Mouse (Mus musculus): ENCODE data around the gene Ppp1r3d. TPM values are rescaled to one million over a fixed set of nuclear protein-coding genes. Genes with fewer than 3 reads are reported as not detected.

The Ppp1r3d gene
- polyA plus RNA-seq, 1 experiment from 2014 or later: 0.92 TPM

GRCm38 (mm10) chr2:178422186-178422585 is 7.9 kb upstream of the Ppp1r3d start:
- Histone ChIP-seq H3K36me3 (ENCODE audit: control insufficient read depth, insufficient read depth) (no peaks in the 10 kb centered on the region), H3K9me3 (replicated peaks; ENCODE audit: control insufficient read depth, low read length) (no peaks in the 10 kb centered on the region), H3K4me1 (ENCODE audit: control insufficient read depth, low read depth, low read length) (no peaks in the 10 kb centered on the region), H3K27me3 (ENCODE audit: control insufficient read depth, insufficient read depth, low read depth, low read length) (no peaks in the 10 kb centered on the region), H3K27ac (ENCODE audit: low read length) (no peak overlapping the region), H3K9ac (ENCODE audit: low read depth, low read length) (no peak overlapping the region), H3K4me2 (ENCODE audit: low read depth, low read length) (no peak overlapping the region), H3K4me3 (ENCODE audit: low read depth, low read length) (no peak overlapping the region)
- WGBS (ENCODE audit: insufficient replicate concordance): 38% methylated on average over 2 of the region's 3 CpGs
- ATAC-seq (ENCODE audit: low read depth): no peak

GRCm38 (mm10) chr2:178421603-178422002 is 7.3 kb upstream of the Ppp1r3d start:
- Histone ChIP-seq H3K9ac (ENCODE audit: low read depth, low read length) (no peak overlapping the region), H3K9me3 (replicated peaks; ENCODE audit: control insufficient read depth, low read length) (no peaks in the 10 kb centered on the region), H3K27me3 (ENCODE audit: control insufficient read depth, insufficient read depth, low read depth, low read length) (no peaks in the 10 kb centered on the region), H3K27ac (ENCODE audit: low read length) (no peak overlapping the region), H3K36me3 (ENCODE audit: control insufficient read depth, insufficient read depth) (no peaks in the 10 kb centered on the region), H3K4me3 (ENCODE audit: low read depth, low read length) (no peak overlapping the region), H3K4me2 (ENCODE audit: low read depth, low read length) (no peak overlapping the region), H3K4me1 (ENCODE audit: control insufficient read depth, low read depth, low read length) (no peaks in the 10 kb centered on the region)
- 53% methylated on average over 6 of the region's 6 CpGs for WGBS (ENCODE audit: insufficient replicate concordance)
- no peak for ATAC-seq (ENCODE audit: low read depth)

GRCm38 (mm10) chr2:178420576-178420975 is 6.3 kb upstream of the Ppp1r3d start:
- H3K4me2 ChIP-seq (ENCODE audit: low read depth, low read length): no peak overlapping the region
- H3K27me3 ChIP-seq (ENCODE audit: control insufficient read depth, insufficient read depth, low read depth, low read length): no peaks in the 10 kb centered on the region
- WGBS (ENCODE audit: insufficient replicate concordance): 54% methylated on average over 9 of the region's 9 CpGs
- no peak overlapping the region for H3K4me3 ChIP-seq (ENCODE audit: low read depth, low read length)
- H3K4me1 ChIP-seq (ENCODE audit: control insufficient read depth, low read depth, low read length): no peaks in the 10 kb centered on the region; the same call in 1 of the 2 replicates
- ATAC-seq (ENCODE audit: low read depth): no peak
- H3K27ac ChIP-seq (ENCODE audit: low read length): no peak overlapping the region
- H3K36me3 ChIP-seq (ENCODE audit: control insufficient read depth, insufficient read depth): no peaks in the 10 kb centered on the region
- H3K9me3 ChIP-seq (replicated peaks; ENCODE audit: control insufficient read depth, low read length): no peaks in the 10 kb centered on the region
- no peak overlapping the region for H3K9ac ChIP-seq (ENCODE audit: low read depth, low read length)

- Histone ChIP-seq H3K4me2 (ENCODE audit: low read depth, low read length) (no peak overlapping the region), H3K27ac (ENCODE audit: low read length) (no peak overlapping the region), H3K36me3 (ENCODE audit: control insufficient read depth, insufficient read depth) (no peaks in the 10 kb centered on the region), H3K27me3 (ENCODE audit: control insufficient read depth, insufficient read depth, low read depth, low read length) (peaks cover 27% of the 10 kb centered on the region), H3K4me1 (ENCODE audit: control insufficient read depth, low read depth, low read length) (no peaks in the 10 kb centered on the region; the same call in 1 of the 2 replicates), H3K9me3 (replicated peaks; ENCODE audit: control insufficient read depth, low read length) (no peaks in the 10 kb centered on the region), H3K9ac (ENCODE audit: low read depth, low read length) (no peak overlapping the region), H3K4me3 (ENCODE audit: low read depth, low read length) (no peak overlapping the region)
- ATAC-seq (ENCODE audit: low read depth): peak; percentile 37; the same call in 1 of the 2 replicates
- WGBS (ENCODE audit: insufficient replicate concordance): 25% methylated on average over 4 of the region's 4 CpGs
Observed at GRCm38 (mm10) chr2:178416970-178417369, 2.7 kb upstream of the Ppp1r3d start.

- Histone ChIP-seq H3K36me3 (ENCODE audit: control insufficient read depth, insufficient read depth) (no peaks in the 10 kb centered on the region), H3K27ac (ENCODE audit: low read length) (no peak overlapping the region), H3K4me3 (ENCODE audit: low read depth, low read length) (no peak overlapping the region), H3K9ac (ENCODE audit: low read depth, low read length) (no peak overlapping the region), H3K4me2 (ENCODE audit: low read depth, low read length) (peak overlapping the region; percentile 24), H3K27me3 (ENCODE audit: control insufficient read depth, insufficient read depth, low read depth, low read length) (peaks cover 27% of the 10 kb centered on the region), H3K4me1 (ENCODE audit: control insufficient read depth, low read depth, low read length) (no peaks in the 10 kb centered on the region; the same call in 1 of the 2 replicates), H3K9me3 (replicated peaks; ENCODE audit: control insufficient read depth, low read length) (no peaks in the 10 kb centered on the region)
- peak; percentile 35; the same call in 1 of the 2 replicates for ATAC-seq (ENCODE audit: low read depth)
- WGBS (ENCODE audit: insufficient replicate concordance): 20% methylated on average over 13 of the region's 13 CpGs
Observed at GRCm38 (mm10) chr2:178416427-178416826, 2.2 kb upstream of the Ppp1r3d start.

- H3K4me2 ChIP-seq (ENCODE audit: low read depth, low read length): peak overlapping the region; percentile 68
- no peaks in the 10 kb centered on the region for H3K36me3 ChIP-seq (ENCODE audit: control insufficient read depth, insufficient read depth)
- H3K9me3 ChIP-seq (replicated peaks; ENCODE audit: control insufficient read depth, low read length): no peaks in the 10 kb centered on the region
- no peak for ATAC-seq (ENCODE audit: low read depth)
- H3K4me1 ChIP-seq (ENCODE audit: control insufficient read depth, low read depth, low read length): no peaks in the 10 kb centered on the region; the same call in 1 of the 2 replicates
- H3K9ac ChIP-seq (ENCODE audit: low read depth, low read length): no peak overlapping the region
- no peak overlapping the region for H3K27ac ChIP-seq (ENCODE audit: low read length)
- H3K4me3 ChIP-seq (ENCODE audit: low read depth, low read length): peak overlapping the region; percentile 61; the same call in 1 of the 2 replicates
- WGBS (ENCODE audit: insufficient replicate concordance): 34% methylated on average over 3 of the region's 3 CpGs
- peaks cover 27% of the 10 kb centered on the region for H3K27me3 ChIP-seq (ENCODE audit: control insufficient read depth, insufficient read depth, low read depth, low read length)
Observed at GRCm38 (mm10) chr2:178415150-178415448, 827 bp upstream of the Ppp1r3d start.

- Histone ChIP-seq H3K36me3 (ENCODE audit: control insufficient read depth, insufficient read depth) (no peaks in the 10 kb centered on the region), H3K9ac (ENCODE audit: low read depth, low read length) (peak overlapping the region; percentile 24; the same call in 1 of the 2 replicates), H3K4me2 (ENCODE audit: low read depth, low read length) (peak overlapping the region; percentile 68), H3K4me3 (ENCODE audit: low read depth, low read length) (peak overlapping the region; percentile 61), H3K4me1 (ENCODE audit: control insufficient read depth, low read depth, low read length) (no peaks in the 10 kb centered on the region; the same call in 1 of the 2 replicates), H3K27me3 (ENCODE audit: control insufficient read depth, insufficient read depth, low read depth, low read length) (peaks cover 27% of the 10 kb centered on the region), H3K27ac (ENCODE audit: low read length) (no peak overlapping the region), H3K9me3 (replicated peaks; ENCODE audit: control insufficient read depth, low read length) (no peaks in the 10 kb centered on the region)
- 18% methylated on average over 75 of the region's 75 CpGs for WGBS (ENCODE audit: insufficient replicate concordance)
- ATAC-seq (ENCODE audit: low read depth): no peak
Observed at GRCm38 (mm10) chr2:178413481-178414260, 601 bp downstream of the Ppp1r3d start.

GRCm38 (mm10) chr2:178413081-178413480 is 1.2 kb downstream of the Ppp1r3d start:
- H3K4me2 ChIP-seq (ENCODE audit: low read depth, low read length): peak overlapping the region; percentile 68; the same call in 1 of the 2 replicates
- H3K9ac ChIP-seq (ENCODE audit: low read depth, low read length): no peak overlapping the region
- no peak overlapping the region for H3K27ac ChIP-seq (ENCODE audit: low read length)
- 63% methylated on average over 13 of the region's 13 CpGs for WGBS (ENCODE audit: insufficient replicate concordance)
- H3K4me1 ChIP-seq (ENCODE audit: control insufficient read depth, low read depth, low read length): no peaks in the 10 kb centered on the region; the same call in 1 of the 2 replicates
- no peaks in the 10 kb centered on the region for H3K36me3 ChIP-seq (ENCODE audit: control insufficient read depth, insufficient read depth)
- no peak overlapping the region for H3K4me3 ChIP-seq (ENCODE audit: low read depth, low read length)
- H3K27me3 ChIP-seq (ENCODE audit: control insufficient read depth, insufficient read depth, low read depth, low read length): peaks cover 27% of the 10 kb centered on the region
- H3K9me3 ChIP-seq (replicated peaks; ENCODE audit: control insufficient read depth, low read length): no peaks in the 10 kb centered on the region
- ATAC-seq (ENCODE audit: low read depth): no peak

- Histone ChIP-seq H3K9me3 (replicated peaks; ENCODE audit: control insufficient read depth, low read length) (no peaks in the 10 kb centered on the region), H3K4me2 (ENCODE audit: low read depth, low read length) (no peak overlapping the region), H3K9ac (ENCODE audit: low read depth, low read length) (no peak overlapping the region), H3K27me3 (ENCODE audit: control insufficient read depth, insufficient read depth, low read depth, low read length) (peaks cover 27% of the 10 kb centered on the region), H3K4me3 (ENCODE audit: low read depth, low read length) (no peak overlapping the region), H3K4me1 (ENCODE audit: control insufficient read depth, low read depth, low read length) (no peaks in the 10 kb centered on the region; the same call in 1 of the 2 replicates), H3K36me3 (ENCODE audit: control insufficient read depth, insufficient read depth) (no peaks in the 10 kb centered on the region), H3K27ac (ENCODE audit: low read length) (no peak overlapping the region)
- ATAC-seq (ENCODE audit: low read depth): no peak
- WGBS (ENCODE audit: insufficient replicate concordance): 45% methylated on average over 6 of the region's 6 CpGs
Observed at GRCm38 (mm10) chr2:178412598-178412997, 1.7 kb downstream of the Ppp1r3d start.

Measured in liver, embryonic 16.5 days (tissue).